Mouse (Mus musculus) layer of hippocampus, postnatal 25 days (tissue): ENCODE measurements around the gene Selenoh. TPM values are rescaled to one million over a fixed set of nuclear protein-coding genes. Genes with fewer than 3 reads are reported as not detected.
A peak's percentile ranks its signal among the peaks of the same experiment; 100 is the strongest.

Experiments
- DNase-seq, 2 experiments: peaks; one replicate each; pipeline ENCODE4 v3.0.0; 2022; ENCODE audit warnings: mixed read lengths in 2 of 2, low spot score in 1 of 2; ENCODE audit errors: extremely low spot score in 1 of 2
- total RNA-seq, 2 experiments: library from RNA; stranded (reverse); gene quantifications; 2 replicates each; pipeline ENCODE4 v1.2.3; 2021

The Selenoh gene
- total RNA-seq: 10 to 100 TPM; 30.3 to 31.5 TPM

GRCm38 (mm10) chr2:84670569-84670933, at the start of gene Selenoh:
Gene Selenoh (minus strand): TSS chr2:84670770.
- DNase-seq: peak; percentile 69 to 77

GRCm38 (mm10) chr2:84717357-84717756, 46.8 kb upstream of the Selenoh start:
- no peak for DNase-seq

GRCm38 (mm10) chr2:84716423-84717355, 46.1 kb upstream of the Selenoh start:
- no peak for DNase-seq

- DNase-seq: peak; percentile 45 to 63
These were observed 45.2 kb upstream of the Selenoh start for GRCm38 (mm10) chr2:84715562-84716361.

GRCm38 (mm10) chr2:84714811-84715561, 44.4 kb upstream of the Selenoh start, which contains the start of gene Zdhhc5:
Gene Zdhhc5 (minus strand): TSS chr2:84715180.
- peak; percentile 93 to 98 for DNase-seq

- DNase-seq: no peak
These were observed 43.8 kb upstream of the Selenoh start for GRCm38 (mm10) chr2:84714422-84714810.

- DNase-seq: no peak
These were observed 41.3 kb upstream of the Selenoh start for GRCm38 (mm10) chr2:84711898-84712297.

GRCm38 (mm10) chr2:84707523-84707922, 37.0 kb upstream of the Selenoh start:
- DNase-seq: no peak

- no peak for DNase-seq
These were observed 34.7 kb upstream of the Selenoh start for GRCm38 (mm10) chr2:84705295-84705694.

GRCm38 (mm10) chr2:84704329-84704728, 33.8 kb upstream of the Selenoh start:
- DNase-seq: no peak

GRCm38 (mm10) chr2:84703497-84703896, 32.9 kb upstream of the Selenoh start:
- DNase-seq: no peak

GRCm38 (mm10) chr2:84695007-84695695, 24.6 kb upstream of the Selenoh start:
- DNase-seq: no peak

- DNase-seq: no peak
These were observed 19.5 kb upstream of the Selenoh start for GRCm38 (mm10) chr2:84690050-84690449.

GRCm38 (mm10) chr2:84688080-84688844, 17.7 kb upstream of the Selenoh start:
- DNase-seq: no peak

- DNase-seq: no peak
These were observed 12.1 kb upstream of the Selenoh start for GRCm38 (mm10) chr2:84682605-84683183.

GRCm38 (mm10) chr2:84679016-84679415, 8.4 kb upstream of the Selenoh start, which contains the start of gene Tmx2:
Gene Tmx2 (minus strand): TSS chr2:84679140.
- DNase-seq: no peak

- DNase-seq: peak; percentile 70 to 71
These were observed 7.7 kb upstream of the Selenoh start, which contains the start of the genes Gm28635 and Med19 for GRCm38 (mm10) chr2:84677968-84678880. Gene Gm28635 (minus strand): TSS chr2:84678041. Gene Med19 (plus strand): TSS chr2:84678402.
